Mouse (Mus musculus) hindbrain, embryonic 16.5 days (tissue): ENCODE results near the gene Glis1. TPM values are rescaled to one million over a fixed set of nuclear protein-coding genes. Genes with fewer than 3 reads are reported as not detected.

Experiments used
- ATAC-seq: fragments of 200-750 bp; cut with Nextera tagmentation; 2 replicates; pipeline ENCODE4 v1.8.0; 2017; ENCODE audit warnings: moderate TSS enrichment, moderate library complexity
- H3K27ac ChIP-seq: fragments of 300-500 bp; sonication (generic); 2 replicates; pipeline ENCODE4 v1.5.1; 2014; ENCODE audit warnings: low read depth, mild to moderate bottlenecking, control low read depth, low read length, moderate library complexity
- H3K27me3 ChIP-seq: fragments of 300-500 bp; sonication (generic); replicated peaks from 2 replicates; pipeline ENCODE4 v1.6.1; 2014; ENCODE audit warnings: low read length; ENCODE audit not compliant: control insufficient read depth, insufficient read depth
- H3K36me3 ChIP-seq: fragments of 300-500 bp; sonication (generic); 2 replicates; pipeline ENCODE4 v1.6.1; 2014; ENCODE audit warnings: mild to moderate bottlenecking, low read length, moderate library complexity, mixed read lengths; ENCODE audit not compliant: control insufficient read depth, insufficient read depth
- H3K4me1 ChIP-seq: fragments of 300-500 bp; sonication (generic); 2 replicates; pipeline ENCODE4 v1.6.1; 2014; ENCODE audit warnings: low read depth, low read length; ENCODE audit not compliant: control insufficient read depth, insufficient read depth
- H3K4me2 ChIP-seq: fragments of 300-500 bp; sonication (generic); 2 replicates; pipeline ENCODE4 v1.6.1; 2014; ENCODE audit warnings: mild to moderate bottlenecking, low read length, control low read depth, moderate library complexity
- H3K4me3 ChIP-seq: fragments of 300-500 bp; sonication (generic); 2 replicates; pipeline ENCODE4 v1.5.1; 2014; ENCODE audit warnings: mild to moderate bottlenecking, low read length, control low read depth, moderate library complexity
- H3K9ac ChIP-seq: fragments of 300-500 bp; sonication (generic); 2 replicates; pipeline ENCODE4 v1.6.1; 2014; ENCODE audit warnings: low read depth, mild to moderate bottlenecking, control low read depth, low read length, moderate library complexity
- H3K9me3 ChIP-seq: fragments of 300-500 bp; sonication (generic); 2 replicates; pipeline ENCODE4 v1.6.1; 2014; ENCODE audit warnings: mild to moderate bottlenecking, low read length, moderate library complexity; ENCODE audit not compliant: control insufficient read depth
- WGBS: fragments of 180-500 bp; shearing (Covaris S2); extraction: QIAGEN DNeasy Blood & Tissue Kit; methylation state at CpG from one replicate; pipeline ENCODE4 v1.1.7; 2014; 5-methylcytosine and 5-hydroxymethylcytosine counted together
- polyA plus RNA-seq: library from polyadenylated mRNA; unstranded; fragments of >200 nt; fragmentation: Nextera tagmentation; extraction: Ambion mirVana; gene quantifications from 2 replicates; pipeline ENCODE4 v1.2.1, GENCODE M21; 2015

The Glis1 gene
- polyA plus RNA-seq, 1 experiment from 2014 or later: 1.3 TPM

DNA sequence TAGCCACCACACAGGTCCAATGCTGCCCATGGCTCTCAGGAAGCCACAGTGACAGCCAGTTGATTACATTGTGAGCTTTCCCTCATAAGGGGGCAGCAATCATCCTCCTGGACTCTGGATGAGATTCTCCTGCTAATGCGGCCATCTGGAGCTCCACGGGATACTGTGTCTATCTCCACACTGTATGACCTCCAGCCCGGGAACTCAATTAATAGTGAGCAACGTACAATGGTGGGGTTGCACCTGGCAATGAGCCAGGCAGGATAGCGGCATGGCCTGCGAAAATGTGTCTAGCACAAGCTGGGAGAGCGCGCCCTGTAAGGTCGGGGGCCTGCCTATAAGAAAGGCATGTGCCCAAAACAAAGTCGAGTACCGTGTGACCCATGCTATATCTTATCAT, 226.3 kb downstream of the Glis1 start:
- Histone ChIP-seq H3K9ac (no peak overlapping the region), H3K27me3 (no peaks in the 10 kb centered on the region), H3K36me3 (no peaks in the 10 kb centered on the region), H3K4me1 (no peaks in the 10 kb centered on the region; the same call in 1 of the 2 replicates), H3K9me3 (no peaks in the 10 kb centered on the region), H3K4me2 (no peak overlapping the region), H3K27ac (no peak overlapping the region), H3K4me3 (no peak overlapping the region)
- ATAC-seq: peak; percentile 79
- 62% methylated on average over 11 of the region's 11 CpGs for WGBS

- 95% methylated on average over 2 of the region's 2 CpGs for WGBS
- H3K27me3 ChIP-seq: no peaks in the 10 kb centered on the region
- H3K36me3 ChIP-seq: no peaks in the 10 kb centered on the region
- no peak overlapping the region for H3K4me2 ChIP-seq
- H3K4me1 ChIP-seq: peaks cover 2% of the 10 kb centered on the region
- H3K27ac ChIP-seq: no peak overlapping the region
- ATAC-seq: no peak
- H3K9me3 ChIP-seq: no peaks in the 10 kb centered on the region
- H3K9ac ChIP-seq: no peak overlapping the region
- no peak overlapping the region for H3K4me3 ChIP-seq
Measured at GRCm38 (mm10) chr4:107668514-107668913, 234.1 kb downstream of the Glis1 start.

- H3K9ac ChIP-seq: no peak overlapping the region
- no peak overlapping the region for H3K27ac ChIP-seq
- no peak for ATAC-seq
- H3K27me3 ChIP-seq: no peaks in the 10 kb centered on the region
- 53% methylated on average over 5 of the region's 5 CpGs for WGBS
- no peak overlapping the region for H3K4me3 ChIP-seq
- H3K9me3 ChIP-seq: no peaks in the 10 kb centered on the region
- no peak overlapping the region for H3K4me2 ChIP-seq
- H3K4me1 ChIP-seq: peaks cover 6% of the 10 kb centered on the region
- no peaks in the 10 kb centered on the region for H3K36me3 ChIP-seq
Measured at GRCm38 (mm10) chr4:107670731-107671130, 236.3 kb downstream of the Glis1 start.

- Histone ChIP-seq H3K9ac (peak overlapping the region; percentile 50; the same call in 1 of the 2 replicates), H3K4me3 (peak overlapping the region; percentile 15; the same call in 1 of the 2 replicates)
- 5% methylated on average over 23 of the region's 23 CpGs for WGBS
Measured at GRCm38 (mm10) chr4:107673638-107674321, 239.4 kb downstream of the Glis1 start.

DNA sequence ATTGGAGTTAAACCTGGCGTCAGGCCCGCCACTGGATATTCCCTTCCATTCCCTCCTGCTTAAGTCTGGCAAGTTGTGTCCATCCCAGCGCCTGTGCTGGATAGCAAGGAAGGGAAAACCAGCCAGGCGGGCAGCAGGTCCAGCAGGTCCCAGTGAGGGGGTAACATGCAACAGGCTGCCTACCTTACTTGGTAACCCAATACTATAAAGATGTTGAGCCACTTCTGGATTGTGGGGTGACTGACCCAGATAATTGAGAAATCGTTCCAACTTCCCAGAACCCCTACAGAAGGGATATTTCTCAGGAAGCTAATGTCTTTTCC, 239.9 kb downstream of the Glis1 start:
- H3K4me3 ChIP-seq: no peak overlapping the region
- WGBS: 26% methylated on average over 5 of the region's 5 CpGs
- no peak for ATAC-seq
- H3K9ac ChIP-seq: no peak overlapping the region
- no peaks in the 10 kb centered on the region for H3K36me3 ChIP-seq
- H3K27ac ChIP-seq: peak overlapping the region; percentile 55; the same call in 1 of the 2 replicates
- H3K4me2 ChIP-seq: peak overlapping the region; percentile 48
- peaks cover 6% of the 10 kb centered on the region for H3K4me1 ChIP-seq
- H3K27me3 ChIP-seq: no peaks in the 10 kb centered on the region
- H3K9me3 ChIP-seq: no peaks in the 10 kb centered on the region

More at GRCm38 (mm10) chr4:107673638-107674321, 239.4 kb downstream of the Glis1 start:
- H3K9me3 ChIP-seq: no peaks in the 10 kb centered on the region
- no peaks in the 10 kb centered on the region for H3K36me3 ChIP-seq
- peak overlapping the region; percentile 48 for H3K4me2 ChIP-seq
- peak overlapping the region; percentile 82 for H3K27ac ChIP-seq
- H3K27me3 ChIP-seq: no peaks in the 10 kb centered on the region
- ATAC-seq: peak; percentile 95
- peaks cover 6% of the 10 kb centered on the region for H3K4me1 ChIP-seq

DNA sequence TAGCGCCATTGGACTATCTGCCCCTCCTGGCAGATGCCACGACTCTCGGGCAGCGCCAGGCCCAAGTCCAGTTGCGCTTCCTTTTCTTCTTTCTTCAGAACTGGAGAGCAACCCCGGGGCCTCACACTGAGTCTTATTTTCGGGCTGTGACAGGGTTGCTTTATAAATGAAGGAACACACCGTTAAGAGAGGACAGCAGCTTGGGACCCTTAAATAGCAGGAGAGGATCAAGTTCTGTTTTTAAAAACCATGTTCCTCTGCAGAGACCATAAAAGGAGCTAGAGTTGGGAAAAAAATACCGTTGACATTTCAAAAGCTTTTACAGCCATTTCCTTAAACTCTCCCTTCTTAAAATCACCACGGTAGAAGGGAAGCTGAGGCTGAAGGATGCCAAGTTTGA, 241.3 kb downstream of the Glis1 start:
- Histone ChIP-seq H3K36me3 (no peaks in the 10 kb centered on the region), H3K27ac (no peak overlapping the region), H3K4me3 (no peak overlapping the region), H3K4me2 (no peak overlapping the region), H3K9ac (no peak overlapping the region), H3K4me1 (peaks cover 16% of the 10 kb centered on the region), H3K9me3 (no peaks in the 10 kb centered on the region), H3K27me3 (no peaks in the 10 kb centered on the region)
- WGBS: 58% methylated on average over 10 of the region's 10 CpGs
- ATAC-seq: no peak

DNA sequence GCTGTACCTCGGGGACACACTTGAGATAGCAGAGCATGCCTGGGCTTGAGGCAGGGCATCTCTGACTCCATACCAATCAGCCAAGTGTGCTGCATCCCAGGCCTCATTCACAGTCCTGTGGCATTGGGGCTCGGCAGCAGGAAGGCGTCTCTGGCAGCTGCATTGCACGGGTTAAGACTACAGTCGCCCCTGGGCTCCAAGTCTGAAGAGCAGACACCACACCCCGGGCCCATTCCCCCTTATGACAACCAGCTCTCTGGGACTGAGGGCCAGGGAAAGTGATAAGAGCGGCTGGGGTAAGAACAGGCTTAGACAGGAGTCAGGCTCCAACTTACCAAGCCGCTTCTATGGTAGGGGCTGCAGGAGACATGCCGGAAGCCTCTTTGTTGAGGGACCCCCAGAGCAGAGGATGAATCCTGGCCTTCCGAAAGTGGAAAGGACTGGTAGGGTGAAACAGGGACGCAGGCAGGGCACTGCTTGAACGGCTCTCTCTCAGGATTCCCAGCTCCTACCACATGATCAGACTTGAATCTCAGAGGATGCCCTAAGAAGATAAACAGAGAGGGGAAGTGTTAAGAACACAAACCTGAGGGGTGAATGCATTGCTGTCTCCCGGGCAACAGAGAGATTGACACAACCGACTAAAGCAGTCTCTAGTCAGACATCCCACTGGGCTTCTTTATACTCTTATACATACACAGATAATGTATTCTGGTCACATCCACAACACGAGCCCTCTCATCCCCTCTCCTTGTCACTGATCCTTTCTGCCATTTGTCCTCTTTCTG, 246.1 kb downstream of the Glis1 start:
- H3K9me3 ChIP-seq: no peaks in the 10 kb centered on the region
- H3K27me3 ChIP-seq: no peaks in the 10 kb centered on the region
- peak; percentile 75 for ATAC-seq
- H3K36me3 ChIP-seq: no peaks in the 10 kb centered on the region
- peaks cover 19% of the 10 kb centered on the region for H3K4me1 ChIP-seq
- 0 out of 2 replicates have a peak overlapping the region, but pooled peaks have one; percentile 29 for H3K9ac ChIP-seq
- peak overlapping the region; percentile 54; the same call in 1 of the 2 replicates for H3K27ac ChIP-seq
- H3K4me2 ChIP-seq: peak overlapping the region; percentile 24; the same call in 1 of the 2 replicates
- WGBS: 22% methylated on average over 15 of the region's 15 CpGs
- peak overlapping the region; percentile 11; the same call in 1 of the 2 replicates for H3K4me3 ChIP-seq

DNA sequence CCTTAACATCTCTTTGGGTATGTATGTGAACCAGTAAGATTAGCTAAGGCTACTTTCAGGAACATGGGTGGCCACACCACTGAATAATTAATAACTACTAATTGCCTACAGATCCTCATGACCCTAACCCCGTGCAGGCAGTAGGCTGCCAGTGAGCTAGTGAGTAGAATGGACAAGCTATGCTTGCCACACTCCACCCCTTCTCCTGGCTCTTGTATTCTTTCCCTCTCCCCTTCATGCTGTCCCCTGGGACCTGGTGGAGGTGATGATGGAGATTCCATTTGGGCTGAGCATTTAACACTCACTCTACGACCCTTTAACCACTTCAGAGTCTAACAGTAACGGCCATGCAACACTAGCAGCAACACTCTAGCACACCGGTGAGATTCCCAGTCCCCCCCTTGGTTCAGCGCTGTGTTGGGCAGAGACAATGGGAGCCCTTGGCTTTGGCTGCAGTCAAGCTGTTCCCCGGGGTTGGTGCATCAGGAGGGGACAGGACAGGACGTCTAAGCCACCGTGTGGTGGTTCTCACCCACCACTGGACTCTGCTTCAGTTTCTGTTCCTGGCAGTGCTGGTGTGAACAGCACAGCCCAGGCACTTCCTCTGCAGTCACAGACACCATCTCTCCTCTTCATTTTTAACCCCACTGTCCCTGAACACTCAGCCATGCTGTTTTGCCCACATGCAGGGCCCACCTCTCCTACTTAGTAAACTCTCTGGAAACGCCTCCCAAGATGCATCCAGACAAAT, 246.9 kb downstream of the Glis1 start:
- WGBS: 26% methylated on average over 9 of the region's 9 CpGs
- H3K9ac ChIP-seq: no peak overlapping the region
- H3K4me1 ChIP-seq: peaks cover 19% of the 10 kb centered on the region
- no peaks in the 10 kb centered on the region for H3K9me3 ChIP-seq
- ATAC-seq: peak; percentile 40; the same call in 1 of the 2 replicates
- H3K4me2 ChIP-seq: no peak overlapping the region; the same call in 1 of the 2 replicates
- H3K36me3 ChIP-seq: no peaks in the 10 kb centered on the region
- no peak overlapping the region for H3K27ac ChIP-seq
- no peak overlapping the region for H3K4me3 ChIP-seq
- H3K27me3 ChIP-seq: no peaks in the 10 kb centered on the region
